Mouse (Mus musculus) hematopoietic stem cell, adult 5-6 weeks (primary cell): ENCODE data around the gene Coq6. TPM values are rescaled to one million over a fixed set of nuclear protein-coding genes. Genes with fewer than 3 reads are reported as not detected.

Source experiments
- ATAC-seq, 2 experiments: fragments of 125-278 bp in 1 of 2; replicated peaks in 1 of 2; 2 replicates each; pipeline ENCODE4 v1.8.0; 2016 to 2017; ENCODE audit warnings: inconsistent platforms in 2 of 2, mild to moderate bottlenecking in 2 of 2, moderate number of reproducible peaks in 2 of 2, low read depth in 1 of 2, moderate TSS enrichment in 1 of 2; ENCODE audit not compliant: low FRiP score in 2 of 2, poor library complexity in 2 of 2, severe bottlenecking in 2 of 2, insufficient read depth in 1 of 2, low TSS enrichment in 1 of 2
- total RNA-seq: library from RNA; stranded (forward); fragments of 172-1452, 232-1000 nt; gene quantifications from 2 replicates; pipeline ENCODE4 v1.2.3, GENCODE M21; 2017

The Coq6 gene
- total RNA-seq, 1 experiment from 2014 or later = 9.5 TPM

DNA sequence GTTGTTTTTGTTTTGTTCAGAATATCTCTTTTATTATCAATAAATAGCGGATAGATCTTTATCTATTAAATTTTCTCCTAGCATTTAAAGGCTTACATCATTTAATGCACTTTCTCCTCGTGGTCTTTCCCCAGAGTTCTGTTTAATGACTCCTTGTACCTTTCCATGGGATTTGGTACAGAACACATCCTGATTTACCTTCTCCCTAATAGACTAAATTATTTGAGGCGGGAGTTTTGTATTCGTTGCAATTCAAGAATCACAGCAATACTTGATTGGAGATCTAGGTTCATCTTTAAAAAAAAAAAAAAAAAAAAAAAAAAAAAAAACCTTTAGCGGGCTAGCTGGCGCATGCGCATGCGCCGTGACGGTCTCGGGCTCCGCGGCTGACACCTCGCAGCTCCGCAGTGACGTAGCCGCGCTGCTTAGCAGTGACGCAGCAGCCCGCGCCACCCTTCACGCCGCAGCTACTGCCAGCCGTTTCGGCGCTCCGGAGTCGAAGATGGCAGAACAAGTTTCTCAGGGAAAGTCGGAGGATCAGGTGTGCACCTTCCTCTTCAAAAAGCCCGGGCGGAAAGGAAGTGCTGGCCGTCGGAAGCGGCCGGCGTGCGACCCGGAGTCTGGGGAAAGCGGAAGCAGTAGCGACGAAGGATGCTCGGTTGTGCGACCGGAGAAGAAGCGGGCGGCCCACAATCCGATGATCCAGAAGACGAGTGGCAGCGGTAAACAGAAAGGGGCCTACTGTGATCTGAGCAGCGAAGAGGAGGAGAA lies 55.6 kb downstream of the Coq6 start, which contains the start of gene Rnf113a2:
Rnf113a2 (plus strand) TSS at position 363 of the 771 bp plus-strand sequence.
- ATAC-seq = peak; percentile 98 to 99

DNA sequence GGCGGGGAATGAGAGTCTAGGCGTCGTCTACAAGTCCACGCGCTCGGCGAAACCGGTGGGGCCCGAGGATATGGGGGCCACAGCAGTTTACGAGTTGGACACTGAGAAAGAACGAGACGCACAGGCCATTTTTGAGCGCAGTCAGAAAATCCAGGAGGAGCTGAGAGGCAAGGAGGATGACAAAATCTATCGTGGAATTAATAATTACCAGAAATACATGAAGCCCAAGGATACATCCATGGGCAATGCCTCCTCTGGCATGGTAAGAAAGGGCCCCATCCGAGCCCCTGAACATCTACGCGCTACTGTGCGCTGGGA lies 56.1 kb downstream of the Coq6 start:
- ATAC-seq = 0 out of 4 replicates have a peak, but pooled peaks of 1 of the 2 experiments have one; percentile 3

Other genes starting within 250 kb of the Coq6 start
- gene Dnal1, start 247.3 kb upstream of the Coq6 start, total RNA-seq = 2.9 and 3.7 TPM in 2 replicates
- 0.94 and 2.0 TPM in 2 replicates for gene Pnma1, start 213.2 kb upstream of the Coq6 start, total RNA-seq
- 19.9 and 22.3 TPM in 2 replicates for gene Elmsan1, start 142.8 kb upstream of the Coq6 start, total RNA-seq
- gene Ptgr2, start 76.4 kb upstream of the Coq6 start, total RNA-seq = 70.7 and 79.0 TPM in 2 replicates
- 37.7 and 65.5 TPM in 2 replicates for gene Zfp410, start 44.8 kb upstream of the Coq6 start, total RNA-seq
- gene Fam161b, start 176 bp downstream of the Coq6 start, total RNA-seq = 1.3 and 2.3 TPM in 2 replicates
- gene Entpd5, start 47.4 kb downstream of the Coq6 start, total RNA-seq = 44.0 and 58.7 TPM in 2 replicates
- 6.3 and 6.6 TPM in 2 replicates for gene Bbof1, start 47.4 kb downstream of the Coq6 start, total RNA-seq
- gene Rnf113a2, start 55.5 kb downstream of the Coq6 start, total RNA-seq = 36.1 and 45.4 TPM in 2 replicates
- gene Aldh6a1, start 89.3 kb downstream of the Coq6 start, total RNA-seq = 20.3 and 22.3 TPM in 2 replicates
- gene Lin52, start 89.8 kb downstream of the Coq6 start, total RNA-seq = 26.6 and 35.2 TPM in 2 replicates
- gene Vsx2, start 208.1 kb downstream of the Coq6 start, total RNA-seq = not detected in 2 replicates